ENCODE assay signal across 17 mouse cellular contexts in the genomic region with DNA sequence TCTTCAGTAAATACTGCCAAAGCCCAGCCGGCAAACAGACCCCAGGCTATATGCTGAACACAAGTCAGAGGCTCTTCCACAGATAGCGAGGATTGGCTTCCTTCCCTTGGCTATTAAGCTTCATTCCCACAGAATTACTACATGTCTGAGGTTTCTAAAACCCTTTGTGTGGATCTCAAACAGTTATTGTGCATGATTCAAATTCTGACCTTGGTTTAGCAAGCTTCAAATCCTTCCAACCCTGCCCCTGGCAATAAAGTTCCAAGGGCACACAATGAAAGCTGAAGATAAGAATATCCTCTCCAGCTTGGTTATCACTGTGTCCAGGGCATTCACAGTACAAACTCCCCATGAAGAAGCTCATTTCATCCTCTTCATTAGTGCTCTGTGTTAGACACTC.
DNase-seq lines count a peak whose midpoint lies in the region.
"Had no signal": no experiment of that assay in that cellular context is flagged by ENCODE, and none has a peak within 500 bp of the region (broad histone marks: within the 10 kb centered on the region; RNA-seq: fewer than 3 reads in every experiment).

No protein-coding gene starts in this region.

- DNase-seq in adrenal gland, adult (ENCODE audit: inconsistent age in 2 of 2, low spot score in 1 of 2), result peak; percentile 54 to 81
- DNase-seq in adrenal gland, adult 18-20 months (ENCODE audit: low spot score in 2 of 2), result no peak
- DNase-seq in ovary, adult 18-20 months (ENCODE audit: low spot score), result peak; percentile 33
- no peak for DNase-seq in ovary, postnatal 10 days (ENCODE audit: low spot score)
- peak; percentile 8 for DNase-seq in adrenal gland, postnatal 10 days
- DNase-seq in adrenal gland, postnatal 36 days, result peak; percentile 31 to 35
- DNase-seq in heart, adult 11 months, result no peak
- no peak for DNase-seq in cerebellum, postnatal 36 days
- DNase-seq: cerebellum, adult 18-20 months; cerebellum, adult 9-10 months; cerebellum, postnatal 14 days; forebrain, postnatal 0 days; gastrocnemius, adult 2 months; gastrocnemius, postnatal 14 days; heart, adult 18-20 months; heart, postnatal 36 days; kidney, adult 11 months had no signal

Comparison
In these comparisons a context has a peak if more than half of its experiments do, and no peak if none do; other contexts are left out.
1. DNase-seq: peak in adrenal gland, adult (2 of 2), ovary, adult 18-20 months (single experiment), adrenal gland, postnatal 10 days (single experiment) and adrenal gland, postnatal 36 days (2 of 2); none in adrenal gland, adult 18-20 months (0 of 2), ovary, postnatal 10 days (single experiment), heart, adult 11 months (single experiment) and cerebellum, postnatal 36 days (0 of 2).